Mouse (Mus musculus) limb, embryonic 14.5 days (tissue): ENCODE results near the gene Hoxb9. TPM values are rescaled to one million over a fixed set of nuclear protein-coding genes. Genes with fewer than 3 reads are reported as not detected.

Experiments used
- ATAC-seq: fragments of 200-750 bp; cut with Nextera tagmentation; 2 replicates; pipeline ENCODE4 v1.8.0; 2017; ENCODE audit warnings: low read depth, moderate number of reproducible peaks, moderate TSS enrichment; ENCODE audit not compliant: low FRiP score
- DNase-seq: peaks from one replicate; pipeline ENCODE4 v3.0.0-alpha.2; 2015; ENCODE audit warnings: low spot score
- H3K27ac ChIP-seq: fragments of 300-500 bp; sonication (generic); replicated peaks from 2 replicates; pipeline ENCODE4 v1.5.1; 2014; ENCODE audit warnings: low read depth, mild to moderate bottlenecking, low read length, moderate library complexity, mixed read lengths
- H3K27me3 ChIP-seq: fragments of 300-500 bp; sonication (generic); 2 replicates; pipeline ENCODE4 v1.6.1; 2014; ENCODE audit warnings: low read length, mixed read lengths; ENCODE audit not compliant: control insufficient read depth, insufficient read depth
- H3K36me3 ChIP-seq: fragments of 300-500 bp; sonication (generic); 2 replicates; pipeline ENCODE4 v1.6.1; 2014; ENCODE audit warnings: mild to moderate bottlenecking, low read length, moderate library complexity, mixed read lengths; ENCODE audit not compliant: control insufficient read depth, insufficient read depth
- H3K4me1 ChIP-seq: fragments of 300-500 bp; sonication (generic); 2 replicates; pipeline ENCODE4 v1.6.1; 2014; ENCODE audit warnings: antibody characterized with exemption, low read length, mixed read lengths; ENCODE audit not compliant: control insufficient read depth, insufficient read depth
- H3K4me2 ChIP-seq: fragments of 300-500 bp; sonication (generic); replicated peaks from 2 replicates; pipeline ENCODE4 v1.6.1; 2014; ENCODE audit warnings: low read depth, mild to moderate bottlenecking, low read length, moderate library complexity; ENCODE audit not compliant: severe bottlenecking
- H3K4me3 ChIP-seq: fragments of 300-500 bp; sonication (generic); replicated peaks from 2 replicates; pipeline ENCODE4 v1.5.1; 2014; ENCODE audit warnings: low read length
- H3K9ac ChIP-seq: fragments of 300-500 bp; sonication (generic); 2 replicates; pipeline ENCODE4 v1.6.1; 2014; ENCODE audit warnings: mild to moderate bottlenecking, low read depth, low read length, moderate library complexity; ENCODE audit not compliant: severe bottlenecking
- H3K9me3 ChIP-seq: fragments of 300-500 bp; sonication (generic); 2 replicates; pipeline ENCODE4 v1.6.1; 2016; ENCODE audit warnings: low read length; ENCODE audit not compliant: control insufficient read depth
- POLR2A ChIP-seq: fragments of 200-500 bp; IDR thresholded peaks from 2 replicates; pipeline ENCODE4 v1.8.0; 2012; ENCODE audit warnings: inconsistent platforms, mild to moderate bottlenecking, moderate library complexity, borderline replicate concordance; ENCODE audit not compliant: insufficient read depth, insufficient read length; ENCODE audit errors: extremely low read depth
- WGBS: fragments of 180-500 bp; shearing (Covaris S2); extraction: QIAGEN DNeasy Blood & Tissue Kit; methylation state at CpG from one replicate; pipeline ENCODE4 v1.1.7; 2014; 5-methylcytosine and 5-hydroxymethylcytosine counted together
- polyA plus RNA-seq, 2 experiments: library from polyadenylated mRNA; depleted of rRNA in 1 of 2; stranded (reverse) in 1 of 2; unstranded in 1 of 2; fragments of >200 nt; fragmentation: Nextera tagmentation in 1 of 2; extraction: Ambion mirVana in 1 of 2; gene quantifications; 2 replicates each; pipeline versions ENCODE4 v1.2.1 to v1.2.3; 2012 to 2014

Gene Hoxb9
- polyA plus RNA-seq, 2 experiments: 1.2 to 4.4 TPM

DNA sequence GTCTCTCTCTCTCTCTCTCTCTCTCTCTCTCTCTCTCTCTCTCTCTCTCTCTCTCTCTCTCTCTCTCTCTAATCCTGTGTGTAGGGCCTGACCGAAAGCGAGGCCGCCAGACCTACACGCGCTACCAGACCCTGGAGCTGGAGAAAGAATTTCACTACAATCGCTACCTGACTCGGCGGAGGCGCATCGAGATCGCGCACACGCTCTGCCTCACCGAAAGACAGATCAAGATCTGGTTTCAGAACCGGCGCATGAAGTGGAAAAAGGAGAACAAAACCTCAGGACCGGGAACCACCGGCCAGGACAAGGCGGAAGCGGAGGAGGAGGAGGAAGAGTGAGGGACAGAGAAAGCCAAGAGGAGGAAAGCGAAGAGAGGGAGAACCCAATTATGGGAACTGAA lies 18.0 kb downstream of the Hoxb9 start:
- Histone ChIP-seq H3K4me3 (no peak overlapping the region), H3K9me3 (no peaks in the 10 kb centered on the region), H3K36me3 (no peaks in the 10 kb centered on the region), H3K27me3 (peaks cover 98% of the 10 kb centered on the region), H3K27ac (no peak overlapping the region), H3K4me1 (peaks cover 2% of the 10 kb centered on the region; the same call in 1 of the 2 replicates), H3K9ac (no peak overlapping the region), H3K4me2 (no peak overlapping the region)
- 28% methylated on average over 21 of the region's 21 CpGs for WGBS
- no peak for ATAC-seq
- TF ChIP-seq POLR2A: no peak
- DNase-seq: no peak

DNA sequence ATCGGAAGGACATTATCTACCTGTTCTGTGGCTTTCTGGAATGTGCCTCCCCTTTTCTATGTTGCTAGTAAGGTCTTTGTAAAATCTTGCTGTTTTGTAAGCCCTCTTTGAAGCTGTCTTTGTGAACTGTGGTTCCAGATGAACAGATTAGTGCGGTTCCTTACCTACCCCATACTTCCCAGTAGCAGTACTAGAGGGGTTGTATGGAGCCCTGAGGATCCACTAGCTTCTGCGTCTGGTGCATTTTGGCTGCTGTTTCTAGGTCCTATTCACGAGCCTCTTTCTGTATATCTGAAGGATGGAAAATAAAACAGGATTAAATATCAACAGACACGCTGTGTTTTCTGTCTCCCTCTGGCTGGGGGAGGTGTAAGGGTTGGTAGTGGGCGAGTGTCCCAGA lies 18.6 kb downstream of the Hoxb9 start:
- Histone ChIP-seq H3K4me1 (no peaks in the 10 kb centered on the region; the same call in 1 of the 2 replicates), H3K27ac (no peak overlapping the region), H3K4me3 (no peak overlapping the region), H3K9me3 (no peaks in the 10 kb centered on the region), H3K4me2 (no peak overlapping the region), H3K27me3 (peaks cover 98% of the 10 kb centered on the region), H3K9ac (no peak overlapping the region), H3K36me3 (no peaks in the 10 kb centered on the region)
- DNase-seq (no peak), ATAC-seq (no peak)
- 42% methylated on average over 6 of the region's 6 CpGs for WGBS
- TF ChIP-seq POLR2A: no peak

DNA sequence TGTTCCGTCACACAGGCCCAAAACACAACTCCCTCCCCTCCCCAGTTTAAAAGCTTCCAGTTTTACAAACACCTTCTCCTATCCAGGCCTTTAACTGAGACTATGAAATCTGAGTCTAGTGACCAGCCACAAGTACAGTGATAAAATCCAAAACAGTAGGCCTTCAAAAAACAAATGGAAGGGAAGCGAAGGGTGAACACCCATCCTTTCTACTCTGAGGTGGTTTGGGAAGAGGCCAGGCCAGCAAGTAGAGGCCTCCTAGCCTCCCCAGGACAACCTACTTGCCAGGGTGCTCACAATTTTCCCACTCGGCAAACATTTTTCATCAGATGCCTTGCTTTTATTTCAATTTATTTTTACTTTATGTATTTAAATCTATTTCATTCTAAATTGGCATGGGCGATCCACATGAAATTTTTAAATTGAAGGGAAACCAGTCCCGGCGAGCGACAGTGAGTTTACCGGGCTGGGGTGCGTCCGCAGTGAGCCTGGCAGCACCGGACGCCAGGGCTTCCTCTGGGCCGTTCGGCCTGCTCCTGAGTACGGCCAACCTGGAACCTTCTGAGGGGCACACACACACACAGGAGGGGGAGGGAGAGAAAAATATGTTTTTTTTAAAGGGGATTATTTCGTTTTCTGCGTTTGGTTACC lies 19.6 kb downstream of the Hoxb9 start:
- Histone ChIP-seq H3K9ac (no peak overlapping the region), H3K36me3 (no peaks in the 10 kb centered on the region), H3K9me3 (no peaks in the 10 kb centered on the region), H3K4me1 (no peaks in the 10 kb centered on the region), H3K27me3 (peaks cover 99% of the 10 kb centered on the region), H3K4me2 (no peak overlapping the region), H3K4me3 (no peak overlapping the region), H3K27ac (no peak overlapping the region)
- ATAC-seq: no peak
- 21% methylated on average over 17 of the region's 17 CpGs for WGBS
- no peak for TF ChIP-seq POLR2A
- no peak for DNase-seq

DNA sequence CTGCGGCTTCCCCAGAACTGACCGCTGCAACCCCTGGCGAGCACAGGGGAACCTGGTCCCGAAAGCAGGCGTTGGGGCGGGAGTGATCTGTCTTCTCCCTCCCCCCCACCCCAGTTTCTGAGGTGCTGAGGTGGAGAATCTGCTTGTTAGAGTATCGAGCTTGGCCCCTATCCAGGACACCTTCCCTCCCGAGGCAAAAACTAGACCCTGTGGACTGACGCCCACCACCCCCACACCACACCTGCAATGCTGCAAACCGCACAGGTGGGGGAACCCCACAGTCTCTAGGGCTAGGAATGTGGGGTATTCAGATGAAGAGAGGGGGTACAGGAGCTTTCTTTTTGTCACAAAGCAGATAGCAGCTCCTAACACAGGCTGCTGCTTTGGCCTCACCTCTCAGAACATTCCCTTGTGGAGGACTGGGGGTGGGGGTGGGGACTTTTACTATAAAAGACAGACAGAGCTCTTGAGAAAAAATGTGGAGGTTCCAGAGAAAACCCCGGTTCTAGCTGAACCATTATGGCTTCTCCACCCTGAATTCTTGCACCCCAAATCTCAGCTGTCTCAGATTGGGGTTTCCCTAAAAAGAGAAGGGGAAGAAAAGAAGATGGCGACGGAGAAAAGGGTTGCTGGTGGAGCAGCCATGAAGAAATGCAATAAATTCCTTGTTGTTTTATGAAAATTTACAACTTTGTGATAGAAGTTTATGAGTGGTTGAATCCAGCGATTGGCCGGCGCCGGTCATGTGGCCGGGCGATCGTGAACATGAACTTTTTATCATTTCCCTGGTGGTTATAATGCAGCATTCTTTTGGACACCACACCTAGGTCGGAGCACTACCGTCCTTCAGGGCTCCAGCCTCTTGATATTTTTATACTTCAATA lies 20.7 kb downstream of the Hoxb9 start, which contains the start of gene Hoxb6:
TSS of gene Hoxb6 (plus strand) at position 796 of the 884 bp plus-strand sequence.
- Histone ChIP-seq H3K4me1 (no peaks in the 10 kb centered on the region), H3K9ac (no peak within 1 kb of the TSS)
- no peak for TF ChIP-seq POLR2A

DNA sequence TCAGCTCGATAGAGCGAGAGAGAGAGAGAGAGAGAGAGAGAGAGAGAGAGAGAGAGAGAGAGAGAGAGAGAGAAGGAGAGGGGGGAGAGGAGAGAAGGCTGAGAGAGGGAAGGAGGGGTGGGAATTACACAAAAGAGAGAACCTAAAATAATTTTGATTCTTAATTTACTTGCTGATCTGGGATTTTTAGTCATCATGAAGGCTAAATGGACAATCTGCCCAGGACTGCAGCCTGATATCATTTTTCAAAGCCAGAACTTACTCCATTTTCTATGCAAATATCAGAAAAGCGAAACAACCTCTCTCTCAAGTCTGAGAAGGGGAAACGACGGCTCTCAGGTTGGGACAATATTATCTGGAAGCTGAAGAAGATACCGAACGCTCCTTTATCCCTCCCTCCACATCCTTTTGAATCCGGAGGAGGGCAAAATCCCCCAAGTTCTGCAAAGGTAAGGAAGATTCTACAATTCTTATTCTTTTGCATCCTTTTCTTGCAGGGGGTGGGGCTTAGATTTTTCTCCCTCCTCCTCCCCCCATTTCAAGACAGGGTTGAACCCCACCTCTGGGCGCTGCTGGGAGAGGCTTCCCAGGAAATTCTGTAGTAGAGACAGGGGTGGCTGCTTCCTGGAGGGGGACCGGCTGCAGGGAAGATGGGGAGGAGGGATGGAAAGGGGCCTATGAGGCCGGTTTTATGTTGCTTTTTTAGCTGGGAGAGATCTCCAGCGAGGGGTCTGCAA lies 21.5 kb downstream of the Hoxb9 start:
- Histone ChIP-seq H3K4me3 (peak overlapping the region; percentile 20), H3K4me1 (no peaks in the 10 kb centered on the region), H3K36me3 (no peaks in the 10 kb centered on the region), H3K4me2 (no peak overlapping the region), H3K9ac (no peak overlapping the region), H3K9me3 (no peaks in the 10 kb centered on the region), H3K27ac (no peak overlapping the region), H3K27me3 (peaks cover 99% of the 10 kb centered on the region)
- ATAC-seq: no peak
- TF ChIP-seq POLR2A: no peak
- DNase-seq: no peak
- 3% methylated on average over 12 of the region's 12 CpGs for WGBS

More for the DNA sequence above, 20.7 kb downstream of the Hoxb9 start, which contains the start of gene Hoxb6:
- WGBS: 3% methylated on average over 22 of the region's 22 CpGs
- Histone ChIP-seq H3K4me2 (0 out of 2 replicates have a peak within 1 kb of the TSS, but pooled peaks have one; percentile 3), H3K4me3 (peak within 1 kb of the TSS; percentile 20), H3K9me3 (no peaks in the 10 kb centered on the region), H3K27me3 (peaks cover 99% of the 10 kb centered on the region), H3K27ac (no peak within 1 kb of the TSS), H3K36me3 (no peaks in the 10 kb centered on the region)
- no peak for DNase-seq
- no peak for ATAC-seq
